19 mouse cellular contexts compared by ENCODE assay signal in genomic region chr16:7728186-7728585, GRCm38 (mm10).
DNase-seq lines count a peak whose midpoint lies in the region; ATAC-seq lines count a peak whose summit lies in the region.
"Had no signal": no experiment of that assay in that cellular context is flagged by ENCODE, and none has a peak within 500 bp of the region (broad histone marks: within the 10 kb centered on the region; RNA-seq: fewer than 3 reads in every experiment).

No protein-coding gene starts in this region.

- no peak for ATAC-seq in monocyte, adult 5-6 weeks (replicated peaks; ENCODE audit: insufficient number of reproducible peaks, low FRiP score, low TSS enrichment, poor library complexity, severe bottlenecking)
- ATAC-seq: activated CD4-positive, CD25-positive, alpha-beta regulatory T cell, adult 4 months; forebrain, embryonic 14.5 days; hindbrain, embryonic 16.5 days; intestine, embryonic 16.5 days; midbrain, embryonic 13.5 days had no signal

- peak; percentile 8 to 59 for DNase-seq in adrenal gland, adult (ENCODE audit: inconsistent age in 2 of 2, low spot score in 1 of 2)
- DNase-seq in adrenal gland, postnatal 4 days (ENCODE audit: low spot score in 2 of 2), result no peak
- DNase-seq in layer of hippocampus, adult 11-12 months (ENCODE audit: low spot score), result peak; percentile 3
- DNase-seq in layer of hippocampus, postnatal 36 days, result no peak
- DNase-seq in testis, postnatal 10 days (ENCODE audit: low spot score), result peak; percentile 39
- DNase-seq in testis, postnatal 14 days (ENCODE audit: low spot score), result no peak
- DNase-seq in gastrocnemius, postnatal 4 days (ENCODE audit: low spot score in 2 of 2), result peak; percentile 25 to 59
- DNase-seq: cerebellum, adult 2 months; lung, adult 18-20 months; lung, postnatal 14 days; retina, postnatal 1 day; spleen, adult 18-20 months; thymus, adult 18-20 months had no signal

Comparison
In these comparisons a context has a peak if more than half of its experiments do, and no peak if none do; other contexts are left out.
1. DNase-seq: peak in adrenal gland, adult (2 of 2), layer of hippocampus, adult 11-12 months (single experiment), testis, postnatal 10 days (single experiment) and gastrocnemius, postnatal 4 days (2 of 2); none in adrenal gland, postnatal 4 days (0 of 2), layer of hippocampus, postnatal 36 days (0 of 2) and testis, postnatal 14 days (single experiment).